Mouse (Mus musculus): ENCODE results near the gene Pard6b. TPM values are rescaled to one million over a fixed set of nuclear protein-coding genes. Genes with fewer than 3 reads are reported as not detected.

The Pard6b gene
- 6.9 and 7.5 TPM in 2 replicates for polyA plus RNA-seq (2016; fragmentation: Nextera tagmentation; extraction: Ambion mirVana)

DNA sequence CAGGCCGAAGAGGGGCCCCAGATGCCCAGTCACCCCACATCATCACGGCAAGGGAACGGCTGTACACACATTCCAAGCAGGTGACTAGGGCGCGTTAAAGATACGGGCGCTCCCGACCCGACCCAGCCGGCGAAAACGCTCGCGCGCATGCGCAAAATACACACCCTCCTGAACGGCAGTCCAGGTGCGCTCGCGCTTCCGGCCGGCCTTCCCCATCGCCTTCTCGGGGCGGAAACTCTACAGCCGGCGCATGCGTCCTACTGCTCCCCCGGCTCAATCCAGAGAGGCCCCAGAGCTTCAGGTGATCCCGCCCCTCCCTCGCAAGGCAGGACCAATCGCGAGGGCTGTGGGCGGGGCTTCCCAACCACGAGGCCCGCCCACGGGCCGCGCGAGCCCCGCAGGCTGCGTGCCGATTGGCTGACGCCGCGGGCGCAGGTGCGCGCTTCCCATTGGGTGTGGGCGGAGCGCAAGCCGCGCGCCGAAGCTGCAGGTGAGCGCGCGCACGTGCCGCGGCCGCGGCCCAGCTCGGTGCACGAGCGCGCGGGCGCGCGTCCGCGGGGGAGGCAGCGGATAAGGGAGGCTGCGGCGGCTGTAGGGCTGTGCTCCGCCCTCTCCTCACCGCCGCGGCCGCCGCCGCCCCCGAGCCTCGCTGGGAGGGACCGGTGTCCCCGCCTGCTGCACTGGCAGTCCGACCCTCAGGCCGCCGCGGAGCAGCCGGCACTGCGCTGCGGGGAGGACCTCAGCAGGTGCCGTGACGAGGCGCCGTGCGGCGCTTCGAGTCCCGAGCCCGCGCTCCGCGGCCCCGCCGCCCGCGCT, at the start of gene Pard6b:
Pard6b (plus strand) TSS at position 574 of the 816 bp plus-strand sequence.
- H3K27ac ChIP-seq (replicated peaks): peak within 1 kb of the TSS; percentile 91
- no peaks in the 10 kb centered on the region; the same call in 1 of the 2 replicates for H3K36me3 ChIP-seq
- peaks cover 44% of the 10 kb centered on the region for H3K27me3 ChIP-seq (ENCODE audit: low read depth, poor library complexity, severe bottlenecking)
- DNase-seq (ENCODE audit: low spot score): peak; percentile 97
- no peaks in the 10 kb centered on the region for H3K9me3 ChIP-seq (replicated peaks)
- WGBS: 1% methylated on average over 98 of the region's 110 CpGs
- peaks cover 46% of the 10 kb centered on the region for H3K4me1 ChIP-seq
- peak within 1 kb of the TSS; percentile 93 for H3K4me3 ChIP-seq

- WGBS: 74% methylated on average over 2 of the region's 2 CpGs
- DNase-seq (ENCODE audit: low spot score): no peak
Observed at GRCm38 (mm10) chr2:168031842-168032241, 49.0 kb upstream of the Pard6b start.

DNA sequence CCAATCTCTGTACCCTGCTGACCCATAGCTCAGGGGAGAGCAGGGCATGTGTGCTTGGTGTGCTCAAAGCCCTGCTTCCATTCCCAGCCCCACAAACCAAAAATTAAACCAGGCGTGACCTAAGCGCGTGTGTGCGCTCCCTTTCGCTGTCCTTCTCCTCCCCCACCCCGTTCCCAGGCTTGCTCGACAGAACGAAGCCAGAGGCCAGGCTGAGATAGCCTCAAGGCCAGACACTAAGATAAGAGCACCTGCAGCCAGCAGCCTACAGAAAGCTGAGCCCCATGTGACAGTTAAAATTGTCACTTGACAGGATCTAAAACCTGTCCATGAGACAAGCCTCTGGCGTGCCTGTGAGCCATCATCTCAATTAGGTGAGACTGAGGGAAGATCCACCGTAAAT, 46.9 kb upstream of the Pard6b start:
- no peak overlapping the region for H3K27ac ChIP-seq (replicated peaks)
- WGBS: 73% methylated on average over 10 of the region's 10 CpGs
- DNase-seq (ENCODE audit: low spot score): no peak
- H3K27me3 ChIP-seq (ENCODE audit: low read depth, poor library complexity, severe bottlenecking): no peaks in the 10 kb centered on the region
- H3K4me1 ChIP-seq: peaks cover 23% of the 10 kb centered on the region
- peaks cover 3% of the 10 kb centered on the region; the same call in 1 of the 2 replicates for H3K9me3 ChIP-seq (replicated peaks)
- H3K4me3 ChIP-seq: no peak overlapping the region
- no peaks in the 10 kb centered on the region for H3K36me3 ChIP-seq

More at GRCm38 (mm10) chr2:168031842-168032241, 49.0 kb upstream of the Pard6b start:
- H3K36me3 ChIP-seq: no peaks in the 10 kb centered on the region
- H3K27ac ChIP-seq (replicated peaks): 0 out of 2 replicates have a peak overlapping the region, but pooled peaks have one; percentile 38
- peaks cover 18% of the 10 kb centered on the region for H3K4me1 ChIP-seq
- H3K4me3 ChIP-seq: no peak overlapping the region
- no peaks in the 10 kb centered on the region for H3K27me3 ChIP-seq (ENCODE audit: low read depth, poor library complexity, severe bottlenecking)
- peaks cover 13% of the 10 kb centered on the region; the same call in 1 of the 2 replicates for H3K9me3 ChIP-seq (replicated peaks)

DNA sequence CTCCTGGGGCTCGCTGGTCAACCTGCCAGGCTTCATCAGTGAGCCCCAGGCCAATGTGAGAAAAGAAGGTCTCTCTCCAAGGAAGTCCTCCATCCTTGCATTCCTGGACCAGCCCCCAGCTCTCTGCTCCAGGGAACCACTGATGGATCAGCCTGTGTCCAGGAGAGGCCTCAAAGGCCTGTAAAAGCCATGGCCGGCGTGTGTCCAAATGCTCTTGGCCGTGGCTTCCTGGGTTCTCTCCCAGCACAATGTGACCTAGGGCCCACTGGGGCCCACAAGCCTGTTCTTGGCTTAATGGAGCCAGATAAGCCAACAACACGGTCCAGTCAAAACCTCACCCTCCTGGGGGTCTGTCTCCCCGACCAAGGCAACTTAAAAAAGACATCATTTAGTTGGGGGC, 44.9 kb upstream of the Pard6b start:
- no peaks in the 10 kb centered on the region for H3K9me3 ChIP-seq (replicated peaks)
- H3K27ac ChIP-seq (replicated peaks): no peak overlapping the region
- no peaks in the 10 kb centered on the region for H3K27me3 ChIP-seq (ENCODE audit: low read depth, poor library complexity, severe bottlenecking)
- 88% methylated on average over 6 of the region's 6 CpGs for whole genome bisulfite sequencing
- H3K4me3 ChIP-seq: no peak overlapping the region
- H3K4me1 ChIP-seq: peaks cover 18% of the 10 kb centered on the region
- no peaks in the 10 kb centered on the region for H3K36me3 ChIP-seq
- no peak for DNase-seq (ENCODE audit: low spot score)

DNA sequence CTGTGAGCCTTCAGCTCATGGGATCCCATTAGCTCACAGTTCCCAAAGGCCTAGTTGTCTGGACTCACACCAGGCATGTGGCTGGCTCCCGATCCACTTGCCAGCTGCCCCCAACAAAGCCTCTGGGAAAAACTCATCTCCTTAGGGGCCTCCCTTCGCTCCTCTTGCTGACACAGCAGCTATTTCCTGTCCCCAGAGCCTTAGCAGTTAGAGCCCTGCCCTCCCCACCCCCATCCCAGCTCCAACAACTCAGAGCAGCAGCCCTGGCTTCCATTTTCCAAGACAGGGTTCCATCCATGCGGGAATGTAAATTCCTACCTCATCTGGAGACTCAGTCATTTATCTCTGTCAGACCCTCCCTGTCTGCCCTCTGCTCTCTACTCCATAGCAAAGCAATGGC, 43.7 kb upstream of the Pard6b start:
- Histone ChIP-seq H3K9me3 (replicated peaks) (no peaks in the 10 kb centered on the region), H3K4me3 (no peak overlapping the region), H3K27me3 (ENCODE audit: low read depth, poor library complexity, severe bottlenecking) (no peaks in the 10 kb centered on the region), H3K4me1 (peaks cover 10% of the 10 kb centered on the region), H3K27ac (replicated peaks) (no peak overlapping the region; the same call in 1 of the 2 replicates), H3K36me3 (no peaks in the 10 kb centered on the region)
- DNase-seq (ENCODE audit: low spot score): no peak
- WGBS: 64% methylated on average over 3 of the region's 3 CpGs

DNA sequence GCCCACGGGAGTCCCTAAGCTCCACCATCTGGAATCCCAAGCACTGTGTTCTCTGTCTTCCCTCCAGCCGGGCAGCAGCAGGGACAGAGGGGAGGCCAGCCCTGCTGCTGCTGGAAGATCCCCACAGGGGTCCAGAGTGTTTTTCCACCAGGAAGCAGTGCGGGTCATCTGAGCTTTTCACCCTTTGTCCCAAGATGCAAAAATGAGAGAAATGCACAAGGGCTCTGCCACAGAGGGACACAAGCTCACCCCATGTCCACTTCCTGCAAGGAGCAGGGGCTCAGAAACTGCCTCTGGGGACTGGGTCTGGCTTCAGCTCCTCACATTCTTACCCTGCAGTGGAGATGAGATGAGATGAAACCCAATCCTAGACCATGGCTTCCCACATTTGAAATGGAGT, 40.1 kb upstream of the Pard6b start:
- Histone ChIP-seq H3K4me3 (no peak overlapping the region), H3K36me3 (no peaks in the 10 kb centered on the region), H3K27me3 (ENCODE audit: low read depth, poor library complexity, severe bottlenecking) (no peaks in the 10 kb centered on the region), H3K4me1 (peaks cover 21% of the 10 kb centered on the region), H3K9me3 (replicated peaks) (no peaks in the 10 kb centered on the region), H3K27ac (replicated peaks) (no peak overlapping the region)
- DNase-seq (ENCODE audit: low spot score): no peak
- 37% methylated on average over 3 of the region's 3 CpGs for WGBS

DNA sequence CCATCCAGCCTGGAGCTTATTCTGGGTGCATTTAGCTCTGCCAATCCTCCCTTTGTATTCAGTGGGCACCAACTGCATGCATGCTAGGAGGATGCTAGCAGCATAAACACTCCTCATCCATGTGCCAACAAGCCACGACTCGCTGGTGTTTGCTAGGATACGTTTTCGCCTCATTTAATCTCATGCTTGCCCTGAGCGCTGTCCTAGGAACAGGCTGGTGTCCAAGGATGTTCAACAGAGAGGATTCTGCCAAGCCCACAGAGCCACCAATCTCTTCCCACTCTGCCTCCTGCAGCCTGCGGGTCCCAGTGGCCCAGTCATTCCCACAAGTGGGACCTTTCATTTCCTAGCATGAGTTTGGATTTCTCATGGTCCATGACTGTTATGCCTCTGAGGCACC, 38.8 kb upstream of the Pard6b start:
- Histone ChIP-seq H3K36me3 (no peaks in the 10 kb centered on the region), H3K27me3 (ENCODE audit: low read depth, poor library complexity, severe bottlenecking) (no peaks in the 10 kb centered on the region), H3K4me1 (peaks cover 22% of the 10 kb centered on the region), H3K4me3 (no peak overlapping the region), H3K27ac (replicated peaks) (no peak overlapping the region), H3K9me3 (replicated peaks) (no peaks in the 10 kb centered on the region)
- WGBS: 84% methylated on average over 6 of the region's 6 CpGs
- no peak for DNase-seq (ENCODE audit: low spot score)

- no peaks in the 10 kb centered on the region for H3K36me3 ChIP-seq
- H3K9me3 ChIP-seq (replicated peaks): no peaks in the 10 kb centered on the region
- H3K27me3 ChIP-seq (ENCODE audit: low read depth, poor library complexity, severe bottlenecking): peaks cover 27% of the 10 kb centered on the region
- no peak overlapping the region for H3K27ac ChIP-seq (replicated peaks)
- H3K4me3 ChIP-seq: no peak overlapping the region
- peaks cover 28% of the 10 kb centered on the region for H3K4me1 ChIP-seq
- WGBS: 81% methylated on average over 10 of the region's 10 CpGs
- no peak for DNase-seq (ENCODE audit: low spot score)
Observed at GRCm38 (mm10) chr2:168044681-168045287, 36.0 kb upstream of the Pard6b start.

DNA sequence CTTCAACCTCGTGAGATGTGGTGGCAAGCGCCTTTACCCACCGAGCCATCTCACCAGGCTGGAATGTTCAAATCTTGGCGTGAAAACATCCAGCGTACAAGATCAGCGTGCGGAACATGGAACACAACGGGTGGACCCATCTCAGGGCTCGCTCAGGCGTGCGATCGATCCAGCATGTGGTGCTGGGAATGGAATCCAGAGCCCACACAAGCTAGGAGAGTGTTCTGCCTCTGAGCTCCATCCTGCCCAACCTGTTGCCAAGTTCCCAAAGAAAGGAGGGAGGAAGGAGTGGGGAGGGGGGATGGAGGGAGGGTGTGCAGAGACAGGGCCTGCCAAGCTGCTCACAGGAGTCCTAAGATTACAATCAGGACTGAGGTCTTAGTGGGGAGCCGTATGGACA, 35.4 kb upstream of the Pard6b start:
- no peaks in the 10 kb centered on the region for H3K9me3 ChIP-seq (replicated peaks)
- peaks cover 33% of the 10 kb centered on the region for H3K27me3 ChIP-seq (ENCODE audit: low read depth, poor library complexity, severe bottlenecking)
- no peak overlapping the region for H3K4me3 ChIP-seq
- H3K4me1 ChIP-seq: peaks cover 34% of the 10 kb centered on the region
- 64% methylated on average over 13 of the region's 13 CpGs for WGBS
- no peak for DNase-seq (ENCODE audit: low spot score)
- H3K27ac ChIP-seq (replicated peaks): peak overlapping the region; percentile 15
- no peaks in the 10 kb centered on the region for H3K36me3 ChIP-seq

GRCm38 (mm10) chr2:168045771-168046170, 35.0 kb upstream of the Pard6b start:
- Histone ChIP-seq H3K4me3 (no peak overlapping the region), H3K9me3 (replicated peaks) (no peaks in the 10 kb centered on the region), H3K27ac (replicated peaks) (peak overlapping the region; percentile 15), H3K4me1 (peaks cover 36% of the 10 kb centered on the region), H3K27me3 (ENCODE audit: low read depth, poor library complexity, severe bottlenecking) (peaks cover 37% of the 10 kb centered on the region), H3K36me3 (no peaks in the 10 kb centered on the region)
- no peak for DNase-seq (ENCODE audit: low spot score)
- WGBS: 28% methylated on average over 5 of the region's 5 CpGs

DNA sequence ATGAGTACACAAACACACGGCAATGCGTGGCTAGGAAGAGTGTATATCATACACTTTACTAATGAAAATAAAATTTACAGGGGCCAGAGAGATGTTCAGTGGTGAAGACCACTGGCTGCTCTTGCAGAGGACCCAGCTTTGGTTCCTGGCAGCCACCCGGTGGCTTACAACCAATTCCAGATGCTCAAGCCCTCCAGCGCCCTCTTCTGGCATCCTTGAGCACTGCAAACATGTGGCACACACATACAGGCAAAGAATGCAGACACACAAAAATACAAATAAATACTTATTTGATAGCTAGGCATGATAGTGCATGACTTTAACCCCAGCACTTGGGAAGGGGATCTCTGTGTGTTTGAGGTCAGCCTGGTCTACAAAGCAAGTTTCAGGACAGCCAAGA, 34.3 kb upstream of the Pard6b start:
- Histone ChIP-seq H3K36me3 (no peaks in the 10 kb centered on the region), H3K27ac (replicated peaks) (no peak overlapping the region), H3K4me1 (peaks cover 36% of the 10 kb centered on the region), H3K27me3 (ENCODE audit: low read depth, poor library complexity, severe bottlenecking) (peaks cover 44% of the 10 kb centered on the region), H3K4me3 (no peak overlapping the region), H3K9me3 (replicated peaks) (no peaks in the 10 kb centered on the region)
- WGBS: 77% methylated on average over 4 of the region's 4 CpGs
- no peak for DNase-seq (ENCODE audit: low spot score)

GRCm38 (mm10) chr2:168049002-168049635, 31.7 kb upstream of the Pard6b start:
- 12% methylated on average over 16 of the region's 16 CpGs for WGBS
- Histone ChIP-seq H3K27me3 (ENCODE audit: low read depth, poor library complexity, severe bottlenecking) (peaks cover 57% of the 10 kb centered on the region), H3K4me1 (peaks cover 36% of the 10 kb centered on the region), H3K27ac (replicated peaks) (peak overlapping the region; percentile 28; the same call in 1 of the 2 replicates), H3K36me3 (no peaks in the 10 kb centered on the region), H3K9me3 (replicated peaks) (no peaks in the 10 kb centered on the region), H3K4me3 (peak overlapping the region; percentile 64)
- peak; percentile 23 for DNase-seq (ENCODE audit: low spot score)
